Mouse (Mus musculus) CD8-positive naive resting alpha-beta T cell, adult 57 days (primary cell): ENCODE results near the gene Klk1b3. TPM values are rescaled to one million over a fixed set of nuclear protein-coding genes. Genes with fewer than 3 reads are reported as not detected.

Experiments
- total RNA-seq: library from RNA; stranded (reverse); gene quantifications from one replicate; pipeline ENCODE4 v1.2.4, GENCODE M21; 2023

The Klk1b3 gene
- total RNA-seq = not detected

DNA sequence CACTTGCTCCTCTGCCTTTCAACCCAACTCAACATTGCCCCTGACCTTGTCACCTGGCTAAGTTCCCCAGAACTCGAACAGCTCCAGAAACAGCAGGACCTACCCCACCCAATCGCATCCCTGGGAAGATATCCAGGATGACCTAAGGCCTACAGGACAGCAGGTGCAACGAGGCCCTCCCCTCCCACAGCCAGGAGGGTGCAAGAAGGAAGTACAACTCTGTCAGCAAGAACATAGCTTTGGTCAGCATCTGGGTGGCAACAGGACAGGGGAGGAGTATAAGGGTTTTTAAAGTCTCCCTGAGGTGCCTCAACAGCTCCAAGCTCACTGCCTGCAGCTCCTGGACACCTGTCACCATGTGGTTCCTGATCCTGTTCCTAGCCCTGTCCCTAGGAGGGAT lies at the start of gene Klk1b3:
Gene Klk1b3, plus strand, starts transcription at position 301 of the 400 bp plus-strand sequence.

GRCm38 (mm10) chr7:44187936-44188335 lies 10.1 kb upstream of the Klk1b3 start, which contains the start of gene Klk1b24:
Gene Klk1b24 (plus strand): TSS chr7:44188236.

GRCm38 (mm10) chr7:44207135-44207534 lies 9.1 kb downstream of the Klk1b3 start, which contains the start of gene Klk1b4:
Gene Klk1b4 (plus strand): TSS chr7:44207435.

GRCm38 (mm10) chr7:44215645-44216044 lies 17.7 kb downstream of the Klk1b3 start, which contains the start of gene Klk1b5:
Gene Klk1b5 (plus strand): TSS chr7:44215945.

DNA sequence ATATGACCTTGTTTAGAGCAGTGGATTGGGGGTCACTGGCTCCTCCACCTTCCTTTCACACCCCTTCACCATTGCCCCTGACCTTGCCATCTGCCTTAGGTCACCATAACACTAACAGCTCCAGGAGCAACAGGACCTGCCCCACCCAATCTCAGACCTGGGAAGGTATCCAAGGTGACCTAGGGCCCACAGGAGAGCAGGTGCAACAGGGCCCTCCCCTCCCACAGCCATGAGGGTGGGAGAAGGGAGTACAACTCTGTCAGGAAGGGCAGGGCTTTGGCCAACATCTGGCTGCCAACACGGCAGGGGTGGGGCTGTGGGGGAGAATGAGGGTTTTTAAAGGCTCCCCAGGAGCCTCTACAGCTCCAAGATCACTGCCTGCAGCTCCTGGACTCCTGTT lies 27.1 kb downstream of the Klk1b3 start, which contains the start of gene Klk1:
Gene Klk1, plus strand, starts transcription at position 285 of the 400 bp plus-strand sequence.

GRCm38 (mm10) chr7:44235909-44236308 lies 37.9 kb downstream of the Klk1b3 start, which contains the start of gene Gm36864:
Gene Gm36864 (plus strand): TSS chr7:44236177.

GRCm38 (mm10) chr7:44246055-44246983 lies 48.3 kb downstream of the Klk1b3 start, which contains the start of the genes 1700028J19Rik and 2410002F23Rik:
Gene 1700028J19Rik (minus strand): TSS chr7:44246695.
Gene 2410002F23Rik (plus strand): TSS chr7:44246722.

Other genes with a start within 250 kb of the Klk1b3 start
- gene Klk1b8, start 247.5 kb upstream of the Klk1b3 start, total RNA-seq = not detected
- gene Klk1b1, start 231.4 kb upstream of the Klk1b3 start, total RNA-seq = not detected
- gene Klk1b9, start 222.1 kb upstream of the Klk1b3 start, total RNA-seq = not detected
- not detected for gene Klk1b11, start 202.3 kb upstream of the Klk1b3 start, total RNA-seq
- gene Klk1b26, start 186.0 kb upstream of the Klk1b3 start, total RNA-seq = not detected
- not detected for gene Klk1b27, start 145.9 kb upstream of the Klk1b3 start, total RNA-seq
- gene Klk1b21, start 95.9 kb upstream of the Klk1b3 start, total RNA-seq = not detected
- not detected for gene Klk1b22, start 85.5 kb upstream of the Klk1b3 start, total RNA-seq
- gene Klk1b16, start 61.4 kb upstream of the Klk1b3 start, total RNA-seq = not detected
- gene Klk1b24, start 10.0 kb upstream of the Klk1b3 start, total RNA-seq = not detected
- gene Klk1b4, start 9.2 kb downstream of the Klk1b3 start, total RNA-seq = not detected
- not detected for gene Klk1b5, start 17.8 kb downstream of the Klk1b3 start, total RNA-seq
- not detected for gene Klk1, start 27.2 kb downstream of the Klk1b3 start, total RNA-seq
- gene Gm36864, start 38.0 kb downstream of the Klk1b3 start, total RNA-seq = not detected
- 1.9 TPM for gene 1700028J19Rik, start 48.5 kb downstream of the Klk1b3 start, total RNA-seq
- gene 2410002F23Rik, start 48.5 kb downstream of the Klk1b3 start, total RNA-seq = 245 TPM
- gene Acp4, start 59.2 kb downstream of the Klk1b3 start, total RNA-seq = not detected
- not detected for gene Gm15517, start 63.3 kb downstream of the Klk1b3 start, total RNA-seq
- 0.89 TPM for gene Clec11a, start 108.7 kb downstream of the Klk1b3 start, total RNA-seq
- 2.8 TPM for gene Shank1, start 112.1 kb downstream of the Klk1b3 start, total RNA-seq
- gene Syt3, start 185.9 kb downstream of the Klk1b3 start, total RNA-seq = not detected
- not detected for gene 1700008O03Rik, start 187.6 kb downstream of the Klk1b3 start, total RNA-seq
- gene Lrrc4b, start 230.8 kb downstream of the Klk1b3 start, total RNA-seq = not detected